Mouse (Mus musculus) MEL (cell line): ENCODE measurements around the gene Sort1. TPM values are rescaled to one million over a fixed set of nuclear protein-coding genes. Genes with fewer than 3 reads are reported as not detected.

ENCODE experiments used
- DNase-seq: peaks from one replicate; pipeline ENCODE4 v3.0.0; 2011; ENCODE audit warnings: low read depth, low spot score
- H3K27ac ChIP-seq: 2 replicates; pipeline ENCODE4 v1.5.1; 2012; ENCODE audit warnings: low read depth, mild to moderate bottlenecking, control low read depth, low read length, moderate library complexity; ENCODE audit not compliant: control insufficient read depth
- H3K27me3 ChIP-seq, 2 experiments: fragments of 150-350 bp in 1 of 2; sonication (generic) in 1 of 2; 2 replicates each; pipeline ENCODE4 v1.6.1; 2012; ENCODE audit warnings: low read length in 2 of 2, mild to moderate bottlenecking in 2 of 2, improper control_type of control experiment in 1 of 2, moderate library complexity in 1 of 2; ENCODE audit not compliant: insufficient read depth in 2 of 2, control insufficient read depth in 1 of 2
- H3K36me3 ChIP-seq, 2 experiments: 2 replicates each; pipeline ENCODE4 v1.6.1; 2012 to 2014; ENCODE audit warnings: low read length in 2 of 2, improper control_type of control experiment in 1 of 2, inconsistent platforms in 1 of 2, mild to moderate bottlenecking in 1 of 2; ENCODE audit not compliant: insufficient read depth in 2 of 2, control insufficient read depth in 1 of 2
- H3K4me1 ChIP-seq, 2 experiments: fragments of 150-350 bp in 1 of 2; sonication (generic) in 1 of 2; 2 replicates each; pipeline ENCODE4 v1.6.1; 2012; ENCODE audit warnings: low read length in 2 of 2, improper control_type of control experiment in 1 of 2, mild to moderate bottlenecking in 1 of 2; ENCODE audit not compliant: insufficient read depth in 2 of 2, control insufficient read depth in 1 of 2
- H3K4me3 ChIP-seq, 2 experiments: fragments of 150-350 bp in 1 of 2; sonication (generic) in 1 of 2; 2 replicates each; pipeline ENCODE4 v1.5.1; 2012; ENCODE audit warnings: low read depth in 2 of 2, low read length in 2 of 2, mild to moderate bottlenecking in 2 of 2, moderate library complexity in 2 of 2, control low read depth in 1 of 2, improper control_type of control experiment in 1 of 2; ENCODE audit not compliant: control insufficient read depth in 1 of 2, insufficient read depth in 1 of 2
- H3K79me2 ChIP-seq: 2 replicates; pipeline ENCODE4 v1.6.1; 2012; ENCODE audit warnings: mild to moderate bottlenecking, low read length, moderate library complexity; ENCODE audit not compliant: control insufficient read depth, poor library complexity, insufficient read depth
- H3K9ac ChIP-seq: 2 replicates; pipeline ENCODE4 v1.6.1; 2012; ENCODE audit warnings: low read depth, mild to moderate bottlenecking, control low read depth, low read length, moderate library complexity; ENCODE audit not compliant: control insufficient read depth, poor library complexity, severe bottlenecking
- H3K9me3 ChIP-seq: fragments of 150-350 bp; sonication (generic); replicated peaks from 2 replicates; pipeline ENCODE4 v1.6.1; 2012; ENCODE audit warnings: mild to moderate bottlenecking, low read length, improper control_type of control experiment, moderate library complexity; ENCODE audit not compliant: insufficient read depth
- BHLHE40 ChIP-seq: IDR thresholded peaks from 2 replicates; pipeline ENCODE4 v1.6.1; 2012; ENCODE audit warnings: low read depth, mild to moderate bottlenecking, inconsistent platforms, low read length, improper control_type of control experiment, borderline replicate concordance
- CHD1 ChIP-seq: IDR thresholded peaks from 2 replicates; pipeline ENCODE4 v1.6.1; 2012; ENCODE audit warnings: low read depth, mild to moderate bottlenecking, inconsistent platforms, low read length, improper control_type of control experiment
- CHD2 ChIP-seq: IDR thresholded peaks from 2 replicates; pipeline ENCODE4 v1.6.1; 2011; ENCODE audit warnings: low read length, improper control_type of control experiment
- CTCF ChIP-seq, 3 experiments: IDR thresholded peaks in 2 of 3; conservative IDR thresholded peaks in 1 of 3; 2 replicates each; pipeline ENCODE4 v1.5.1; 2011 to 2012; ENCODE audit warnings: low read length in 3 of 3, low read depth in 2 of 3, mild to moderate bottlenecking in 2 of 3, improper control_type of control experiment in 1 of 3, inconsistent platforms in 1 of 3, mixed read lengths in 1 of 3, moderate library complexity in 1 of 3; ENCODE audit not compliant: control insufficient read depth in 1 of 3, insufficient read depth in 1 of 3, poor library complexity in 1 of 3, severe bottlenecking in 1 of 3
- E2F4 ChIP-seq: IDR thresholded peaks from 2 replicates; pipeline ENCODE4 v1.6.1; 2011; ENCODE audit warnings: low read depth, low read length, improper control_type of control experiment, borderline replicate concordance
- ELF1 ChIP-seq: IDR thresholded peaks from 2 replicates; pipeline ENCODE4 v1.6.1; 2014; ENCODE audit warnings: low read depth, mild to moderate bottlenecking, inconsistent platforms, low read length, improper control_type of control experiment, moderate library complexity
- ETS1 ChIP-seq: IDR thresholded peaks from 2 replicates; pipeline ENCODE4 v1.6.1; 2012; ENCODE audit warnings: low read depth, mild to moderate bottlenecking, inconsistent platforms, low read length, improper control_type of control experiment, moderate library complexity
- GATA1 ChIP-seq: IDR thresholded peaks from 2 replicates; pipeline ENCODE4 v1.6.1; 2011; ENCODE audit warnings: low read depth, low read length, improper control_type of control experiment
- KAT2A ChIP-seq: conservative IDR thresholded peaks from 2 replicates; pipeline ENCODE4 v1.6.1; 2012; ENCODE audit warnings: low read depth, low read length, improper control_type of control experiment, inconsistent platforms
- MAX ChIP-seq: IDR thresholded peaks from 2 replicates; pipeline ENCODE4 v1.6.1; 2011; ENCODE audit warnings: low read length, improper control_type of control experiment
- MAZ ChIP-seq: IDR thresholded peaks from 2 replicates; pipeline ENCODE4 v1.6.1; 2012; ENCODE audit warnings: low read depth, mild to moderate bottlenecking, inconsistent platforms, low read length, improper control_type of control experiment
- MEF2A ChIP-seq: IDR thresholded peaks from 2 replicates; pipeline ENCODE4 v1.6.1; 2014; ENCODE audit warnings: low read depth, mild to moderate bottlenecking, inconsistent platforms, low read length, improper control_type of control experiment; ENCODE audit not compliant: poor library complexity, insufficient replicate concordance, severe bottlenecking; ENCODE audit errors: extremely low read depth
- MYB ChIP-seq: IDR thresholded peaks from 2 replicates; pipeline ENCODE4 v1.6.1; 2011; ENCODE audit warnings: mild to moderate bottlenecking, low read depth, low read length, improper control_type of control experiment
- MYC ChIP-seq: IDR thresholded peaks from 2 replicates; pipeline ENCODE4 v1.6.1; 2011; ENCODE audit warnings: low read depth, mild to moderate bottlenecking, low read length, improper control_type of control experiment, moderate library complexity
- NELFE ChIP-seq: IDR thresholded peaks from 2 replicates; pipeline ENCODE4 v1.6.1; 2011; ENCODE audit warnings: low read depth, low read length, improper control_type of control experiment
- NRF1 ChIP-seq: IDR thresholded peaks from 2 replicates; pipeline ENCODE4 v1.6.1; 2014; ENCODE audit warnings: low read depth, mild to moderate bottlenecking, inconsistent platforms, low read length, improper control_type of control experiment, moderate library complexity; ENCODE audit not compliant: poor library complexity, insufficient read depth, severe bottlenecking
- POLR2A ChIP-seq, 2 experiments: IDR thresholded peaks; 2 replicates each; pipeline ENCODE4 v1.6.1; 2011 to 2012; ENCODE audit warnings: low read length in 2 of 2, mild to moderate bottlenecking in 2 of 2, control low read depth in 1 of 2, improper control_type of control experiment in 1 of 2, low read depth in 1 of 2, moderate library complexity in 1 of 2; ENCODE audit not compliant: control insufficient read depth in 1 of 2, insufficient read depth in 1 of 2, poor library complexity in 1 of 2
- POLR2AphosphoS2 ChIP-seq: IDR thresholded peaks from 2 replicates; pipeline ENCODE4 v1.6.1; 2011; ENCODE audit warnings: low read length, improper control_type of control experiment
- POLR2AphosphoS5 ChIP-seq: IDR thresholded peaks from 2 replicates; pipeline ENCODE4 v1.6.1; 2012; ENCODE audit warnings: low read depth, borderline replicate concordance, mild to moderate bottlenecking, inconsistent platforms, low read length, moderate library complexity, mixed read lengths
- RCOR1 ChIP-seq: IDR thresholded peaks from 2 replicates; pipeline ENCODE4 v1.6.1; 2012; ENCODE audit warnings: low read depth, mild to moderate bottlenecking, inconsistent platforms, low read length, improper control_type of control experiment
- SMC3 ChIP-seq: IDR thresholded peaks from 2 replicates; pipeline ENCODE4 v1.6.1; 2011; ENCODE audit warnings: low read depth, low read length, improper control_type of control experiment
- TAL1 ChIP-seq: IDR thresholded peaks from 2 replicates; pipeline ENCODE4 v1.6.1; 2012; ENCODE audit warnings: mild to moderate bottlenecking, inconsistent platforms, low read length, moderate library complexity, mixed read lengths
- TCF12 ChIP-seq: IDR thresholded peaks from 2 replicates; pipeline ENCODE4 v1.6.1; 2014; ENCODE audit warnings: low read depth, mild to moderate bottlenecking, inconsistent platforms, low read length, improper control_type of control experiment, moderate library complexity
- UBTF ChIP-seq: IDR thresholded peaks from 2 replicates; pipeline ENCODE4 v1.6.1; 2012; ENCODE audit warnings: low read depth, mild to moderate bottlenecking, inconsistent platforms, low read length, improper control_type of control experiment, moderate library complexity, borderline replicate concordance; ENCODE audit not compliant: insufficient read depth
- USF1 ChIP-seq: IDR thresholded peaks from 2 replicates; pipeline ENCODE4 v1.6.1; 2014; ENCODE audit warnings: low read depth, mild to moderate bottlenecking, inconsistent platforms, low read length, improper control_type of control experiment, moderate library complexity
- ZC3H11A ChIP-seq: IDR thresholded peaks from 2 replicates; pipeline ENCODE4 v1.6.1; 2012; ENCODE audit warnings: low read depth, mild to moderate bottlenecking, inconsistent platforms, low read length, improper control_type of control experiment
- ZMIZ1 ChIP-seq: IDR thresholded peaks from 2 replicates; pipeline ENCODE4 v1.6.1; 2012; ENCODE audit warnings: low read depth, mild to moderate bottlenecking, inconsistent platforms, low read length, improper control_type of control experiment, moderate library complexity
- ZNF384 ChIP-seq: IDR thresholded peaks from 2 replicates; pipeline ENCODE4 v1.6.1; 2012; ENCODE audit warnings: low read depth, mild to moderate bottlenecking, inconsistent platforms, low read length, improper control_type of control experiment
- polyA plus RNA-seq, 2 experiments: library from polyadenylated mRNA; stranded (reverse) in 1 of 2; unstranded in 1 of 2; fragments of >175 nt in 1 of 2; fragments of >200 nt in 1 of 2; gene quantifications; 2 replicates each; pipeline versions ENCODE4 v1.2.1 to v1.2.4; 2012; ENCODE audit warnings: low replicate concordance in 2 of 2, low read depth in 1 of 2; ENCODE audit not compliant: insufficient read length in 2 of 2, insufficient read depth in 1 of 2, missing spikeins in 1 of 2
- total RNA-seq: library from RNA; depleted of rRNA; stranded (reverse); fragments of 300-350 nt; gene quantifications from 2 replicates; pipeline ENCODE4 v1.2.3, GENCODE M21; 2012

The Sort1 gene
- total and polyA plus RNA-seq, 3 experiments, result 10.2 to 28.3 (median 22.7) TPM

DNA sequence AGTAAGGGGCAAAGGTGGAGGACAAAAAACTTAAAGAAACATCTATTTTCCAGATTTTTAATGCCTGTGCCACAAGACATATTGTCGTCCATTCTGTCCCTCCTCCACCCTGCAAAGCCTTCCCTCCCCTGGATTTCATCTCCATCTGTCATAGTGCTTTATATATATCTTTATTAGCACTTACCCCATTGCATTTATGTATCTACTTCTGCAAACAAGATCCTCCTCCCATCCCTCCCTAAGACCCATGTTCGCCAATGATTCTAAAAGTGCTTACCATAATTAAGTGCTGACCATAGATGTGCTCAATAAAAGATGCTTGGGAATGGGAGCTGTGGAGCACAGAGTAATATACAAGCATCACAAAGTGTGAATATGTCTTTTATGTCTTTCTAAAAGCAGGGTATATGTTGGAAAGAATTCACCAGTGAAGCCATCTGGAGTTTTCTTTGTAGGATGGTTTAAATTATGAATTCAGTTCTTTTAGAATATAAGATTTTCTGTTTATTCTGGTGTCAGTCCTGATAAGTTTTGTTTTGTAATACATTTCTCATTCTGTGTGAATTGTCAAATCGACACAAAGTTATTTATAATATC, 42.5 kb upstream of the Sort1 start:
- Histone ChIP-seq H3K9ac (no peak overlapping the region), H3K27me3 (peaks cover 0 to 4% of the 10 kb centered on the region in 2 experiments; a peak in 2 of 4 replicates), H3K4me3 (no peak overlapping the region), H3K9me3 (no peaks in the 10 kb centered on the region), H3K36me3 (no peaks in the 10 kb centered on the region), H3K4me1 (no peaks in the 10 kb centered on the region), H3K79me2 (no peaks in the 10 kb centered on the region), H3K27ac (no peak overlapping the region)
- TF ChIP-seq MEF2A (no peak), RCOR1 (no peak), TCF12 (no peak), ZC3H11A (no peak), MAX (no peak), NRF1 (no peak), POLR2AphosphoS2 (no peak), CHD2 (no peak), CTCF (IDR thresholded peaks at IDR 0.05 in 2 of 3, conservative IDR thresholded peaks at IDR 0.05 in 1 of 3; ENCODE audit: control insufficient read depth in 1 of 3, insufficient read depth in 1 of 3, low read depth in 2 of 3, low read length in 3 of 3, poor library complexity in 1 of 3, severe bottlenecking in 1 of 3) (no peak), GATA1 (no peak), KAT2A (no peak), MYB (no peak), CHD1 (no peak), UBTF (no peak), MAZ (no peak), USF1 (no peak), POLR2A (IDR thresholded peaks at IDR 0.05; ENCODE audit: control insufficient read depth in 1 of 2, insufficient read depth in 1 of 2, low read depth in 1 of 2, low read length in 2 of 2, poor library complexity in 1 of 2) (no peak), MYC (no peak), POLR2AphosphoS5 (no peak), ZMIZ1 (no peak)
- no peak for DNase-seq

DNA sequence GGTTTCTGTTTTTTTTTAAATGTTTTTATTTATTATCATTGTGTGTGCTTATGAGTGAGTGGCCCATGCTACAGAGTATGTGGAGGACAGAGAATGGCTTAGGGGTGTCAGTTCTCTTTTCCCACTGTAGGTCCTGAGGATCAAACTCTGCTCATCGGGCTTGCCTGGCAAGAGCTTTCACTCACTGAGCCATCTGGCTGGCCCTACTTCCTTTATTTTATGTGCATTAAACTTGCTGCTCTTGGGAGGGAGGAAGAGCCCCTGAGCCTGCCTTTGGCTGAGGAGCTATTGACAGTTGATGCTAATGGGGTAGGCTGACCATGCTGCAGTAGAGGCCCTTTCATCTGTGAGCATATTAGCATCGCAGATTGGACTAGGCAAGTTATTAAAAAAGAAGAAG, 37.0 kb upstream of the Sort1 start:
- no peak overlapping the region for H3K9ac ChIP-seq
- H3K27ac ChIP-seq, result no peak overlapping the region
- H3K9me3 ChIP-seq, result no peaks in the 10 kb centered on the region
- no peaks in the 10 kb centered on the region; a peak in 1 of 4 replicates for H3K4me1 ChIP-seq
- no peak overlapping the region for H3K4me3 ChIP-seq
- no peaks in the 10 kb centered on the region for H3K27me3 ChIP-seq
- DNase-seq, result peak; percentile 52
- 0 out of 4 replicates have a peak, but pooled peaks cover 0 to 4% of the 10 kb centered on the region in 2 experiments for H3K36me3 ChIP-seq
- H3K79me2 ChIP-seq, result no peaks in the 10 kb centered on the region
- TF ChIP-seq NELFE (no peak), ZNF384 (no peak), ETS1 (no peak), E2F4 (no peak), BHLHE40 (no peak), SMC3 (no peak), ZMIZ1 (no peak), MAZ (no peak), ELF1 (no peak), TAL1 (no peak), RCOR1 (no peak), MYB (no peak), USF1 (no peak), CHD2 (no peak)
